ENCODE assay signal across 9 mouse cellular contexts in genomic region chr17:27480143-27481103, GRCm38 (mm10). TPM values are rescaled to one million over a fixed set of nuclear protein-coding genes. Genes with fewer than 3 reads are reported as not detected.
A peak's percentile ranks its signal among the peaks of the same experiment; 100 is the strongest.
DNase-seq lines count a peak whose midpoint lies in the region; ATAC-seq and TF ChIP-seq lines count a peak whose summit lies in the region.
"Had no signal": no experiment of that assay in that cellular context is flagged by ENCODE, and none has a peak within 500 bp of the region (broad histone marks: within the 10 kb centered on the region; RNA-seq: fewer than 3 reads in every experiment).

No protein-coding gene starts in this region.

- peak overlapping the region; percentile 71 for H3K27ac ChIP-seq in forebrain, embryonic 12.5 days
- H3K27ac ChIP-seq in hindbrain, embryonic 13.5 days = peak overlapping the region; percentile 78
- no peak overlapping the region for H3K27ac ChIP-seq in lung, embryonic 14.5 days (ENCODE audit: low read depth)

- H3K36me3 ChIP-seq in forebrain, embryonic 12.5 days (replicated peaks) = no peaks in the 10 kb centered on the region
- no peaks in the 10 kb centered on the region for H3K36me3 ChIP-seq in hindbrain, embryonic 13.5 days
- H3K36me3 ChIP-seq in lung, embryonic 14.5 days (ENCODE audit: insufficient read depth) = no peaks in the 10 kb centered on the region

- peaks cover 28% of the 10 kb centered on the region for H3K4me1 ChIP-seq in forebrain, embryonic 12.5 days
- H3K4me1 ChIP-seq in hindbrain, embryonic 13.5 days (replicated peaks) = peaks cover 33% of the 10 kb centered on the region
- no peaks in the 10 kb centered on the region for H3K4me1 ChIP-seq in lung, embryonic 14.5 days (ENCODE audit: insufficient read depth)

- peak overlapping the region; percentile 6; the same call in 1 of the 2 replicates for H3K4me2 ChIP-seq in forebrain, embryonic 12.5 days
- H3K4me2 ChIP-seq in hindbrain, embryonic 13.5 days = no peak overlapping the region
- peak overlapping the region; percentile 27; the same call in 1 of the 2 replicates for H3K4me2 ChIP-seq in lung, embryonic 14.5 days

- H3K9ac ChIP-seq in forebrain, embryonic 12.5 days = 0 out of 2 replicates have a peak overlapping the region, but pooled peaks have one; percentile 14
- H3K9ac ChIP-seq in hindbrain, embryonic 13.5 days = peak overlapping the region; percentile 26
- H3K9ac ChIP-seq in lung, embryonic 14.5 days = peak overlapping the region; percentile 4; the same call in 1 of the 2 replicates

- WGBS in forebrain, embryonic 12.5 days = 46% methylated on average over 29 of the region's 29 CpGs
- whole genome bisulfite sequencing in hindbrain, embryonic 13.5 days = 43% methylated on average over 29 of the region's 29 CpGs
- WGBS in lung, embryonic 14.5 days = 23% methylated on average over 29 of the region's 29 CpGs

- no peak for TF ChIP-seq CTCF in lung, embryonic 14.5 days (IDR thresholded peaks at IDR 0.05; ENCODE audit: low read depth)

- ATAC-seq in forebrain, embryonic 12.5 days (ENCODE audit: low FRiP score) = peak; percentile 57
- ATAC-seq in hindbrain, embryonic 13.5 days (ENCODE audit: low FRiP score) = peak; percentile 39
- peak; percentile 78 for ATAC-seq in lung, embryonic 14.5 days (ENCODE audit: insufficient read depth)

- no peaks in the 10 kb centered on the region for H3K9me3 ChIP-seq in forebrain, embryonic 12.5 days
- no peaks in the 10 kb centered on the region for H3K9me3 ChIP-seq in hindbrain, embryonic 13.5 days
- no peaks in the 10 kb centered on the region for H3K9me3 ChIP-seq in lung, embryonic 14.5 days (ENCODE audit: low read depth, low read length)

- DNase-seq in brain, adult 2 months (ENCODE audit: low read depth, low spot score) = peak; percentile 88
- DNase-seq in lung, embryonic 14.5 days = peak; percentile 49
- peak; percentile 61 for DNase-seq in ovary, postnatal 36 days (ENCODE audit: low spot score)
- no peak for DNase-seq in spleen, postnatal 4 days (ENCODE audit: low spot score in 2 of 2)
- no peak for DNase-seq in layer of hippocampus, postnatal 25 days (ENCODE audit: extremely low spot score in 1 of 2, low spot score in 1 of 2)
- DNase-seq in adrenal gland, postnatal 4 days (ENCODE audit: low spot score in 2 of 2) = no peak

- no peak overlapping the region for H3K4me3 ChIP-seq in forebrain, embryonic 12.5 days (replicated peaks)
- H3K4me3 ChIP-seq in hindbrain, embryonic 13.5 days = no peak overlapping the region
- H3K4me3 ChIP-seq in lung, embryonic 14.5 days (ENCODE audit: low read depth, low read length) = no peak overlapping the region; the same call in 1 of the 2 replicates

- H3K27me3 ChIP-seq in forebrain, embryonic 12.5 days = peaks cover 7% of the 10 kb centered on the region; the same call in 1 of the 2 replicates
- H3K27me3 ChIP-seq in hindbrain, embryonic 13.5 days = no peaks in the 10 kb centered on the region
- H3K27me3 ChIP-seq in lung, embryonic 14.5 days (ENCODE audit: insufficient read depth, low read length) = no peaks in the 10 kb centered on the region

RNA-seq across cellular contexts. Expression of gene Grm4, which starts 40.8 kb away (rescaled TPM):
- polyA plus RNA-seq in forebrain, embryonic 12.5 days (2016; fragmentation: Nextera tagmentation; extraction: Ambion mirVana) = 2.4 TPM in 2 replicates
- polyA plus RNA-seq in hindbrain, embryonic 13.5 days (2015; fragmentation: Nextera tagmentation; extraction: Ambion mirVana) = 4.8 and 5.2 TPM in 2 replicates
- polyA plus RNA-seq in lung, embryonic 14.5 days (2014; fragmentation: Nextera tagmentation; extraction: Ambion mirVana) = 0.05 and 0.11 TPM in 2 replicates
- 10 to 100 TPM; 10.3 to 12.2 TPM for total RNA-seq in layer of hippocampus, postnatal 25 days (2021)
- 1 to 10 TPM; 1.5 to 6.2 TPM for total RNA-seq in adrenal gland, postnatal 4 days (2021)
- total RNA-seq: hematopoietic stem cell, adult 5-6 weeks had no signal

Comparison
In these comparisons a context has a peak if more than half of its experiments do, and no peak if none do; other contexts are left out.
1. DNase-seq: peak in brain, adult 2 months (single experiment), lung, embryonic 14.5 days (single experiment) and ovary, postnatal 36 days (single experiment); none in spleen, postnatal 4 days (0 of 2), layer of hippocampus, postnatal 25 days (0 of 2) and adrenal gland, postnatal 4 days (0 of 2).
2. Peak in every context shown above with its lines, with median percentiles within 50 percentile points of each other: ATAC-seq and H3K9ac ChIP-seq.